Mouse (Mus musculus): ENCODE results near the gene Wdr11.

DNA sequence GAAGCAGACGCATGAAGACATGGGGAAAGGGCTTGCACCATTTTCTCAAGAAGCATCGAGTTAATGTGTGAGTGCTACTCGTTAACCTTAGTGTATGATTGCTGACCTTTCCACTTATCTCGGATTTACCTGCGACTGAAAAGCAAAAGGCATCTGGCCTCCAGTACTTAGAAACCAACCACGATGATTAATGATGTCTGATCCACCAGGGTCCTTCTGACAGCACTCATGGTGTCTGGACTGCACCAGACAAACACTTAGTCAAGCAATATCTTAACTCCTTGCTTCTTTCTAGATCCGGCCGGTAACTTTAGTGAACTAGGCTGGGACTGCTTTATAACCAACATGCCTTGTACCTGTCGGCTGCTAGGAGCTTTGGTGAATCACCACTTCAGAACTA, 45.3 kb downstream of the Wdr11 start:
- TF ChIP-seq EP300 (IDR thresholded peaks at IDR 0.05; ENCODE audit: low read depth): no peak
- no peak for TF ChIP-seq CTCF (IDR thresholded peaks at IDR 0.05; ENCODE audit: low read depth)

Measured in liver, embryonic 14.5 days (tissue).